Mouse (Mus musculus): ENCODE data around the gene H60c.

H60c gene

DNA sequence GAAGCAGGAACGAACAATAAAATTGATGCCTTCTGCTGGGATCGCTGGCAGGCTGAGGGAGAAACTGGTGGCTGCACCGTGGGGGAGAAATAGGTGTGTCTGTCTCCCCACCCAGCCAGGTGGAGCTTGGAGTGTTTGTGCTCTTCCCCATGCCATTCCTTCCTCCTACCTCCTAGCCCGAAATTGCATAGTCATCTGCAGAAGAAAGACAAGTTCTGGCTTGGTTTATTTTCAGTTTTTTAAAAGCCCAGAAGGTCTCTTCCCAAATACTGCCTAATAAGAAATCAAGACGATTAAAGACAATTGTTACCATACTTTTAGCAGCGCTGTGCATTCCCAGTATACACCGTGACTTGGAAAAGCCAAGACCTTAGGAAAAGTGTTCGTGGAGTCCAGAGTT lies at the start of gene H60c:
TSS of gene H60c (minus strand) at position 101 of the 400 bp plus-strand sequence.
- no peak for DNase-seq (ENCODE audit: low read depth, low spot score)

DNA sequence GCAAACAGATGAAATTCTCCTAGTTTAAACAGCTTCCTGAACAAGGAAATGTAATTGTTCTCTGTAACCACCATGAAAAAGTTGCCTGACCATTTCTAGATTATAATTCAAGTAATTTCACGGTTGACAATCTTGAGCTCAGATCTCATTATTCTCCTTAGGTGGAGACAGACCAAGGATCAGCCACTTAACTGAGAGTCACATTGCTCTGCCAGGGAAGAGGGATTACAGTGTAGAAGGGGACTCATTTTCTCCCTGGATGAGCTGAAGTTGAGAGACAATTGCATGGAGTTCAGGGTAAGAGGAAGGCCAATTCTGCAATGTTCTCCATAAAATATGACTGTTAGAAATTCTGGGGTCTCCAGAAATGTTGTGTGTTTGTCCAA lies 41.2 kb upstream of the H60c start:
- DNase-seq (ENCODE audit: low read depth, low spot score): no peak

DNA sequence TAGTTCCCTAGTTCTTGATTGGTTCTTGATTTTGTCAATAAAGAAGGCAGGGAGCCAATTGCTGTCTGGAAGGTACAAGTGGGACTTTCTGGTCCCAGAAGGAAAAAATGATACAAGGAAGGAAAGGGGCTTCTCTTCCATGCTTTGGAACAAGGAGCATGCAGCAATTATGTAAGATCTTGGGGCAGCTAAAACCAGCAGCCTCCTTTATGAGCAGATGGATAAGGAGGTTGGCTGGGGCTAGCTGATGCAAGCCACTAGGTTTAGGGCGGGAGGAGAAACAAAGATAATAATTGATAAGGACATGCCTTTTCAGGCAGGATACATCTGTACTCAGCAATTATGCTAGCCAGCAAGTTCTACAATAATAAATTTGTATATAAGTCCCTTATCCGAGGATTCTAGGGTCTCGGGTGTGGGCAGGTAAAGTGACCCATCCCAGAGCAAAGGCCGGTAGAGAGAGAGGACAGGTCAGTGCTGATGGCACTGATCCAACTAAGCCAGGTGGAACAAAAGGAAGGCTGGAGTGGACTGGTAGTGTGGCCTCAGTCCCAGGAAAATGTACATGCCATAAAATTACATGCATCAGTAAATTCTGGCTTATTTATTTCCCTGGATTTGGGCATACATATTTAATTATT lies 40.7 kb upstream of the H60c start:
- DNase-seq (ENCODE audit: low read depth, low spot score): no peak

DNA sequence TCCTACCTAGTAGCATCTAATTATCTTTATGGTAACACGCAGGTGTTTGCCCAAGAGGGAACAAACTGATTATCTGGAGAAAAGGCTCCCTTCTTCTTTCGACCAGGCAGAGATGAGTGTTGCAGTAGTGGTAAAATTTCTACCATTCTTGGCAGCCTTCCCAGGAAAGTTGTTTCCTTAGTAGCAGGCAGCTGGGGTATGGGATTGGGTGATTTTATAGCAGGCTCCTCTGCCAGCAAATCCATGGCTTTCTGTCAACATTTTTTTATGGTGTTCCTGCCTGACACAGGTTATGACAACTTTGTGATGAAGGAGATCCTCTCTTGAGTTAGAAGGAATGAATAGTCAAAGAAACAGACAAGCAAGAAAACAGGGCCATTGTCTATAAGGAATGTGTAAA lies 40.2 kb upstream of the H60c start:
- no peak for DNase-seq (ENCODE audit: low read depth, low spot score)

DNA sequence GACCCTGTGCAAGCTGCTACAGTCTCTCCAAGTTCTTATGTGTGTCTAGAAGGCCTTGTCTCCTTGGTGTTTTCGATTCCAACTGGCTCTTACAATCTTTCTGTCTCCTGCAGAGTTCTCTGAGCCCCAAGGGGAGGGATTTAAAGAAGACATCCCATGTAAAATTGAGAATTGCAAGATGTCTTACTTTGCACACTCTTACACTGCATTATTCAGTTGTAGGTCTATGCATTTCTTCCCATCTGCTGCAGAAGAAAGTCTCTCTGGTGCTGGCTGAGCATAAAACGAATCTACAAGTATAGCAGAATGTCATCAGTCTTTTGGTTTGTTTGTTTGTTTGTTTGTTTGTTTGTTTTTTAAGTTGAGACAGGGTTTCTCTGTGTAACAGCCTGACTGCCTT lies 26.4 kb upstream of the H60c start:
- DNase-seq (ENCODE audit: low read depth, low spot score): no peak

DNA sequence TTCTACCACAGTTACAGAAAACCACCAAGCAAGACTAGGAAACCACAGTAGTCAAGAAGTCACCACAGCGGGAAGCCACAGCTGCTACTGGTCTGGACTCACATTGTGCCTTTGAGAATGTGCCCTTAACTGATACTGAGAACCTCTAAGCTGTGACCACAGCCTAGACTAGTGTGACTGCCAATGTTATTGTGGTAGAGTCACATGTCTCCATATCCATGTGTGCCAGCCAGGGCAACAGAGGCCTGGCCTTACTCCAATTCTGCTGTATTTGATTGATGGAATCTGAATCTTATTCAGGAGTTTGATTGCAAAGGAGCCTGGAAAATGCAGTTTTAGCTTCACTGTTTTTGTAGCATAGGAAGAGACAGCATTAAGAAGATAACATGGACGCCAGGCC lies 13.5 kb upstream of the H60c start:
- no peak for DNase-seq (ENCODE audit: low read depth, low spot score)

DNA sequence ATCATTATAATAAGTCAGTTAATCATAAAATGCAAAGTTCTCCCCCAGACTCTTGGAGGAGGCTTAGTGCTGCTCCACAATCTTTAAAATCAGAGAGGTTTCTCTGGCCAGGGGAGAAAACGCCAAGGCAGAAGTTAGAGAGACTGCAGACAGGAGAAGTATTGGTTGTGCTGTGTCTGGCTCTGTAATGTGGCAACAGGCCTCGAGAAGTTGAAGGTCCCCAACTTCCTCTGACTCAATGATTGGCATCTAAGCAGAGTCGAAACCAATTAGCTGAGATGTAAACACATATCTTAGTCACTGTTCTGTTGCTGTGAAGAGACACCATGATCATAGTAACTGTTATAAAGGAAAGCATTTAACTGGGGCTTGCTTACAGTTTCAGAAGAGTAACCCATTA lies 6.5 kb upstream of the H60c start:
- no peak for DNase-seq (ENCODE audit: low read depth, low spot score)

DNA sequence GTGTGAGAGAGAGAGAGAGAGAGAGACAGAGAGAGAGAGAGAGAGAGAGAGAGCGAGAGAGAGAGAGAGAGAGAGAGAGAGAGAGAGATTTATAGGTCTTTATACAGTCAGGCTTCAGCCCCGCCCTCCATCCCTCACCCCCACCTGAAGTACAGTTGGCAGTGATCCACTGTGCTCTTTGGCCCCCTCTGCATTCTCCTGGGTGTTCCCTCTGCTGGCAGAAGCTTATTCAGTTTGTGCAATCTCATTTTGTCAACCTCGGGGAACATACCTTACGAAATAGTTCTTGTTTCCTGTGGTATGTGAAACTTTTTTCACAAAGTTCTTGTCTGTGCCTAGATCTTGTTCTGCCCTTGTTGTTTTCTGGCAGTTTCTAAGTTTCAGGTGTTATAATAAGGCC lies 3.5 kb upstream of the H60c start:
- DNase-seq (ENCODE audit: low read depth, low spot score): no peak

DNA sequence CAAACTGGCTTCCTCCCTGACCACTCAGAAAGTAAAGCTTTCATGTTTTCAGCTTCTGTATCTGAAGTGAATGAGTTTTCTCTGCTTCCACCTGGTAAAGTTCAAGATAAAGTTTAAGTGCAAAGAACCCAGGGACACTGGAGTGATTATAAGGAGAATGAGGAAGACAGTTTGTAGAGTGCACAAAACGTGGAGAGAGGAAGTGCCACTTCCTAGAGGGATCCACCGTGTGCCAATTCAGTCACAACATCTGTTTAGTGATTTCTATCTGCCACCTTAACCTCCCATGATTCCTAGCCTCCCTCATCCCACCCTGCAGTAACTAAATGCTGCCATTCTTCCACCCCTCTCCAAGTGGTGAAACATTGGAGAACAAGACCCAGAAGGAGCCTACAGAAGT lies 842 bp downstream of the H60c start:
- no peak for DNase-seq (ENCODE audit: low read depth, low spot score)

DNA sequence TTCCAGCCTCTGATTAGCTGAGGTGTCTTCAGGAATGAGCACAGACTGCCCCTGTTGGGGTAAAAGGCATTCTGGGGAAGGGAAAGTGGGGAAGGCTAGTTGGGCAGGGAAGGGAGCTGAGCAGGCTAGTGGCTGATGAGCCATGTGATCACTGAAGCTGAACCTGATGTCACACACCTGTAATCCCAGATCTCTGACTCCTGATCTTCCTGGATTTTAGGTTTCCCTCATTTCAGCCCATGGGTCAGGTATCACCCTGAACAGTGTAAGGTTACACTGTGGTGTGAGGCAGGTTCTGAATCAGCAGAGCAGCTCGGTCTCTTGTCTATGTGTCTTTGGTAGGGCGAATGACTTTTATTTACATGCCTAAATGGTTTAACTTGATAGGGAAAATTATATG lies 4.8 kb downstream of the H60c start:
- DNase-seq (ENCODE audit: low read depth, low spot score): no peak

DNA sequence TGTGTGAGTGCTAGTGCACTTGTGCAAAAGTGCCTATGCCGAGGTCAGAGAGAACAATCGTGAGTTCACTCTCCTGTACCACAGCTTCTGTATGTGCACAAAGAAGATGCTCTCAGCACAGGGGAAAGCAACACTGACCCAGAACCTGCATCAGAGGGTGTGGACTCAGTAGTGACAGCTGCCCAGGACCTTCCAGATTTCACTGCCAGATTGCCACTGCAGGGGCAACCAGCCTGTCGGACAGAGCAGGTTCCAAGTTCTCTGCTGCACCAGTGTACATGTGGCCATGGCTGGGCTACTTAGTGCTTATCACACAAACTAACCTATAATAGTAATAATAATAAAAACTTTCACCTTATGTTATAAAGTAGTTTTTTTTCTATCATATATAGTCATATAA lies 10.2 kb downstream of the H60c start:
- DNase-seq (ENCODE audit: low read depth, low spot score): no peak

DNA sequence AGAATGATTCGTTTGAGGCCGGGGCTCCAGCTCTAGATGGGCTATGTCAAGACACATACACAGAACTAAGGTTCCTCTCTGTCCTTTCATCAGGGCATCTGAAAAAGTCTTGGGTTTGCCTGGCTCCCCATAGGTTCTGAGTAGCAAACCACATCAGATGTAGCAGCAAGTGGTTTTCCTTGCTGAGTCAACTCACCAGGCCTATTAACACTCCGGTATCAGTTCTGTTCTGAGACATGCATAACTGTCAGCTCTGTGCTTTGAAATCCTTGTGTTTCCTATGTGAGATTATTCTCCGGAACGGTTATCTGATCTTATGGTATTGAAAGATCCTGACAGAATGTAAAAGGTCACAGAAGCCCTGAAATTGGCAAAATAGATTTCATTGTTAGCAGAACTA lies 29.1 kb downstream of the H60c start:
- DNase-seq (ENCODE audit: low read depth, low spot score): peak; percentile 31

DNA sequence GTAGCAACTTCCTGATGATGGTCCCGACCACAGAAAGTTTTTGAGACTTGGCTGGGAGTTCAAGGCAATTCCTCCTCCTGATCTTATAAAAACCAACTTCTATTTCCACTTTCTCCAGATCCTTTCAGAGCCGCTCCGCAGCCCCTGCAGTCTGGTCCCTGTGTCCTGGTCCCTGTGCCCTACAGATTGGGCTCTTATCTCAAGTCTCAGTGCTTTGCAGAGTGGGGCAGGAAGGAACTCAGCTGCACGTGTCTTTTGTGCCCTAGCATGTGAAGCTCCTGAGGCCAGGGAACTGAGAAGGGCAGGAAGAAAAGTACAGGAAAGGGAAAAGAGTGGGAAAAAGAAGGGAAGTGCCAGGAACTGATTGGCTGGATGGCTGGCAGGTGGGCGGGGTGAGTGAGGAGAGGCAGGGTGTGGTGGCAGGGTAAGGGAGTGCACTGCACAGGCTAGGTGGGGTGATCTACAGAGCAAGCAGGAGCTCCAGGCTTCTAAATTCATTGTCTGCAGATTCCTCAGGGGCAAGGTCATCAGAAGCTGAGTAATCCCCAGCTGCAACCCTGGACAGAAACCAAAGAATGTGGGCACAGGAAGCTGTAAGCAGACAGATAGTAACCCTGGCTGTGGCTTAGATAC lies 30.8 kb downstream of the H60c start:
- DNase-seq (ENCODE audit: low read depth, low spot score): no peak

DNA sequence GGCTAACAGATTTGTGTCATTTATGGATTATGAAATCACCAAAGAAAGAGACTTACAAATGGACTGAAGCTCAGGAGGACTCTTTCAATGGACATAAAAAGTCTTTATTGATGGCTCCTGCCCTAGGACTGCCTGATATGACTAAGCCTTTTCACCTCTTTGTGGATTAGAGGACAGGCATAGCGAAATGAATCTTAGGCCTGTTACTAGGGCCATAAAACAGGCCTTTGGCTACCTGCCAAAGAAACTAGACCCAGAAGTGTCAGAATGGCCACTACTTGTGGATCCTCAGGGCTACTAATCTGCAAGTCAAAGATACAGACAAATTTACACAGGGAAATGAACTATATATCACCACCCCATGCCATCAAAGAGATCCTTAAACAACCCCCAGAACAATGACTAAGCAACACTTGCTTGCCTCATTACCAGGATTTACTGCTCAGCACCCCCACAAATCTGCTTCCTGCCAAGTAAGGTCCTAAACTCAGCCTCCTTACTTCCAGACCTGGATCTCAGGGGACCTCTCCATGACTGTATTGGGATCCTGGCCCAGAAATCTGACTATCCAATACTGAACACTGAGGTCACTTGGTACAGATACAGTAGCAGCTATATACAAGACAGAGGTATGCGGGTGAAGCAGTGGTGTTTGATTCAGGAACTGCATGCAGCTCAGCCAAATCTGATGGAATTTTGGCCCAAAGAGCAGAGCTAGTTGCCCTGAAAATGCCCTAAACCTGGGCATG lies 39.0 kb downstream of the H60c start:
- DNase-seq (ENCODE audit: low read depth, low spot score): no peak

Data from CD4-positive helper T cell, adult 2 months (primary cell).